Mouse (Mus musculus) limb, embryonic 12.5 days (tissue): ENCODE measurements around the gene Lrrc34. TPM values are rescaled to one million over a fixed set of nuclear protein-coding genes. Genes with fewer than 3 reads are reported as not detected.

ENCODE experiments used
- ATAC-seq: fragments of 200-750 bp; cut with Nextera tagmentation; 2 replicates; pipeline ENCODE4 v1.8.0; 2017; ENCODE audit warnings: low read depth, moderate TSS enrichment; ENCODE audit not compliant: insufficient number of reproducible peaks, insufficient read depth, low FRiP score, low TSS enrichment
- H3K27ac ChIP-seq: fragments of 300-500 bp; sonication (generic); 2 replicates; pipeline ENCODE4 v1.5.1; 2016; ENCODE audit warnings: mild to moderate bottlenecking, moderate library complexity
- H3K27me3 ChIP-seq: fragments of 300-500 bp; sonication (generic); 2 replicates; pipeline ENCODE4 v1.6.1; 2016; ENCODE audit warnings: mild to moderate bottlenecking, moderate library complexity
- H3K36me3 ChIP-seq: fragments of 300-500 bp; sonication (generic); 2 replicates; pipeline ENCODE4 v1.6.1; 2016; ENCODE audit warnings: mild to moderate bottlenecking, moderate library complexity
- H3K4me1 ChIP-seq: fragments of 300-500 bp; sonication (generic); replicated peaks from 2 replicates; pipeline ENCODE4 v1.6.1; 2016
- H3K4me2 ChIP-seq: fragments of 300-500 bp; sonication (generic); 2 replicates; pipeline ENCODE4 v1.6.1; 2016; ENCODE audit warnings: mild to moderate bottlenecking, moderate library complexity
- H3K4me3 ChIP-seq: fragments of 300-500 bp; sonication (generic); replicated peaks from 2 replicates; pipeline ENCODE4 v1.5.1; 2016; ENCODE audit warnings: mild to moderate bottlenecking
- H3K9ac ChIP-seq: fragments of 300-500 bp; sonication (generic); replicated peaks from 2 replicates; pipeline ENCODE4 v1.6.1; 2016; ENCODE audit warnings: mild to moderate bottlenecking, moderate library complexity
- H3K9me3 ChIP-seq: fragments of 300-500 bp; sonication (generic); 2 replicates; pipeline ENCODE4 v1.6.1; 2016; ENCODE audit warnings: mild to moderate bottlenecking, moderate library complexity
- WGBS: fragments of 180-500 bp; shearing (Covaris S2); methylation state at CpG from one replicate; pipeline ENCODE4 v1.1.7; 2016; 5-methylcytosine and 5-hydroxymethylcytosine counted together
- polyA plus RNA-seq: library from polyadenylated mRNA; unstranded; fragments of >200 nt; fragmentation: Nextera tagmentation; extraction: Ambion mirVana; gene quantifications from 2 replicates; pipeline ENCODE4 v1.2.1, GENCODE M21; 2016

Lrrc34 gene
- 1.5 and 1.7 TPM in 2 replicates for polyA plus RNA-seq

- Histone ChIP-seq H3K4me1 (peaks cover 17% of the 10 kb centered on the region), H3K9ac (peak within 1 kb of the TSS; percentile 58), H3K27me3 (peaks cover 39% of the 10 kb centered on the region), H3K4me3 (peak within 1 kb of the TSS; percentile 43), H3K4me2 (peak within 1 kb of the TSS; percentile 74), H3K9me3 (no peaks in the 10 kb centered on the region), H3K27ac (no peak within 1 kb of the TSS), H3K36me3 (no peaks in the 10 kb centered on the region)
- 2% methylated on average over 25 of the region's 25 CpGs for WGBS
- ATAC-seq: peak; percentile 82; the same call in 1 of the 2 replicates
These were observed at the start of gene Lrrc34 for GRCm38 (mm10) chr3:30647440-30648090. Lrrc34 (minus strand) TSS chr3:30647869.

DNA sequence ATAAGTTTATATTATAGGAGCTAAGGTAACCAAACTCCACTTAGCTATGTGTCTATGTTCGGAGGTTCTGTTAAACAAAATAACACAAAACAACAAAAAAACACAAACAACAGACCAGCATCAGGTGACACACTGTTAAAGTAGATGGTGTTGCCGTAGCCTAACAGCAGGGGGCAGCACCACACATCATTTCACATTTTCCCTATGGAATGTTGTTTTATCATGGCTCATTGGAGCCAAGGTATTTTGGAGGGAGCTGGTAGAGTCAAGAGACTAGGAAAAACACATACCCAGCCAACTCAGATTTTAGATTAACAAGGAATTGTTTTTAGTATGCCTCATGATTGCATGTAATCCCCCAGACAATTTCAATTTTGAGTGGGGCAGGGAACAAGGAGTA, 48.7 kb upstream of the Lrrc34 start:
- Histone ChIP-seq H3K4me2 (no peak overlapping the region), H3K4me1 (no peaks in the 10 kb centered on the region), H3K9me3 (no peaks in the 10 kb centered on the region), H3K36me3 (no peaks in the 10 kb centered on the region), H3K27me3 (no peaks in the 10 kb centered on the region), H3K4me3 (no peak overlapping the region), H3K9ac (no peak overlapping the region), H3K27ac (no peak overlapping the region)
- no peak for ATAC-seq
- WGBS: 14% methylated on average over 2 of the region's 2 CpGs

GRCm38 (mm10) chr3:30695661-30696060, 48.0 kb upstream of the Lrrc34 start:
- H3K36me3 ChIP-seq: no peaks in the 10 kb centered on the region
- no peak overlapping the region for H3K4me3 ChIP-seq
- H3K27me3 ChIP-seq: no peaks in the 10 kb centered on the region
- no peak for ATAC-seq
- no peak overlapping the region for H3K27ac ChIP-seq
- H3K9me3 ChIP-seq: no peaks in the 10 kb centered on the region
- no peak overlapping the region for H3K9ac ChIP-seq
- 93% methylated on average over 2 of the region's 2 CpGs for WGBS
- no peak overlapping the region for H3K4me2 ChIP-seq
- H3K4me1 ChIP-seq: no peaks in the 10 kb centered on the region

GRCm38 (mm10) chr3:30690976-30691375, 43.3 kb upstream of the Lrrc34 start:
- ATAC-seq: no peak
- no peaks in the 10 kb centered on the region for H3K27me3 ChIP-seq
- no peak overlapping the region for H3K4me2 ChIP-seq
- H3K9ac ChIP-seq: no peak overlapping the region
- 67% methylated on average over 7 of the region's 7 CpGs for WGBS
- H3K27ac ChIP-seq: no peak overlapping the region
- no peaks in the 10 kb centered on the region for H3K36me3 ChIP-seq
- no peak overlapping the region for H3K4me3 ChIP-seq
- H3K9me3 ChIP-seq: no peaks in the 10 kb centered on the region
- H3K4me1 ChIP-seq: no peaks in the 10 kb centered on the region

DNA sequence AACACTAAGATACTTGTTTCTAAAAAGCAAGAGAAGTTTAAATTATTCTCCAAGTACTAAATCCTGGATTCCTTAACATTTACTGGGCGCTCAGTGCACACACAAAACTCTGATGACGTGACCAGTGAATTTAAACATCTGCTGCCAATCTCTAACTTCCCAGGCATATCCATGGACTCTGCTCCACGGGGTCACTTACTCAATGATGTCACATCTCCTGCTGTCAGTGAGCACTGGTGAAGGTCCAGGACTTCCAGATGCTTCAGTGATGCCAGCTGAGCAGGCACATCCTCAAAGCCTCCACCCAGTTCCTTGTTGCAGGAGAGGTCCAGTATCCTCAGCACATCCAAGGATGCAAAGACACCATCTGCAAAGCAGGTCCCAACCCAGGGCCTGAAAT, 39.5 kb upstream of the Lrrc34 start:
- 70% methylated on average over 3 of the region's 3 CpGs for WGBS
- no peak for ATAC-seq
- H3K36me3 ChIP-seq: no peaks in the 10 kb centered on the region

GRCm38 (mm10) chr3:30683190-30683589, 35.5 kb upstream of the Lrrc34 start:
- Histone ChIP-seq H3K36me3 (no peaks in the 10 kb centered on the region), H3K27ac (no peak overlapping the region), H3K27me3 (no peaks in the 10 kb centered on the region), H3K4me2 (no peak overlapping the region), H3K4me1 (no peaks in the 10 kb centered on the region), H3K9ac (no peak overlapping the region), H3K4me3 (no peak overlapping the region), H3K9me3 (no peaks in the 10 kb centered on the region)
- WGBS: 81% methylated on average over 6 of the region's 6 CpGs
- ATAC-seq: no peak

More for the DNA sequence above, 39.5 kb upstream of the Lrrc34 start:
- H3K9ac ChIP-seq: no peak overlapping the region
- no peaks in the 10 kb centered on the region for H3K4me1 ChIP-seq
- H3K27me3 ChIP-seq: no peaks in the 10 kb centered on the region
- no peaks in the 10 kb centered on the region for H3K9me3 ChIP-seq
- no peak overlapping the region for H3K4me2 ChIP-seq
- H3K27ac ChIP-seq: no peak overlapping the region
- no peak overlapping the region for H3K4me3 ChIP-seq

DNA sequence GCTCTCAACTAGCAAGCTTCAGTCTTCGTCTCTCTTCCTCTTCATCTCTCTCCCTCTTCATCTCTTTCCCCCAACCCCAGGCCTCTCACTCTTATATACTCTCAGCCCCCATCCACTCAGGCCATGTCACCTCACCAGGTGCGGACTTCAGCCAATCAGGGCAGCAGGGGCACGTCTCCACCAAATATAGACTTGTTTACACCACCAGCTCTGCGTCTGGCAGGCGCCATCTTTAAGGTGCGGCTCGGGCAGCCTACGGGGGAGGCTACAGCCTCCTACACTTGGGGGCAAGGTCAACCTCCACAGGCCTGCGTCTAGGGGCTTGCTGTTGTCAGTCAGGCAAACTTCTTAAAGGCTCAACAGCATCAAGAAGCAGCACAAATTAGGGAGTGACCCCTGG, 10.8 kb upstream of the Lrrc34 start:
- H3K9ac ChIP-seq: no peak overlapping the region
- no peak overlapping the region for H3K4me3 ChIP-seq
- no peaks in the 10 kb centered on the region for H3K36me3 ChIP-seq
- peaks cover 5% of the 10 kb centered on the region; the same call in 1 of the 2 replicates for H3K27me3 ChIP-seq
- no peak for ATAC-seq
- no peak overlapping the region for H3K27ac ChIP-seq
- 88% methylated on average over 9 of the region's 9 CpGs for WGBS
- H3K9me3 ChIP-seq: no peaks in the 10 kb centered on the region
- no peak overlapping the region for H3K4me2 ChIP-seq
- no peaks in the 10 kb centered on the region for H3K4me1 ChIP-seq

- no peaks in the 10 kb centered on the region for H3K9me3 ChIP-seq
- no peaks in the 10 kb centered on the region for H3K4me1 ChIP-seq
- no peak overlapping the region for H3K4me2 ChIP-seq
- peaks cover 10% of the 10 kb centered on the region for H3K27me3 ChIP-seq
- no peak overlapping the region for H3K4me3 ChIP-seq
- H3K36me3 ChIP-seq: no peaks in the 10 kb centered on the region
- WGBS: 86% methylated on average over 5 of the region's 5 CpGs
- ATAC-seq: no peak
- no peak overlapping the region for H3K9ac ChIP-seq
- no peak overlapping the region for H3K27ac ChIP-seq
These were observed 8.3 kb upstream of the Lrrc34 start for GRCm38 (mm10) chr3:30655937-30656336.

GRCm38 (mm10) chr3:30650062-30650841, 2.6 kb upstream of the Lrrc34 start:
- peaks cover 44% of the 10 kb centered on the region for H3K27me3 ChIP-seq
- H3K4me3 ChIP-seq: peak overlapping the region; percentile 43
- H3K27ac ChIP-seq: no peak overlapping the region
- no peaks in the 10 kb centered on the region for H3K36me3 ChIP-seq
- no peaks in the 10 kb centered on the region for H3K9me3 ChIP-seq
- peaks cover 17% of the 10 kb centered on the region for H3K4me1 ChIP-seq
- H3K4me2 ChIP-seq: peak overlapping the region; percentile 88
- ATAC-seq: no peak
- H3K9ac ChIP-seq: peak overlapping the region; percentile 24
- 1% methylated on average over 41 of the region's 41 CpGs for WGBS

- H3K4me3 ChIP-seq: no peak overlapping the region
- no peak overlapping the region for H3K4me2 ChIP-seq
- no peak for ATAC-seq
- H3K4me1 ChIP-seq: peaks cover 17% of the 10 kb centered on the region
- H3K9me3 ChIP-seq: no peaks in the 10 kb centered on the region
- no peaks in the 10 kb centered on the region for H3K36me3 ChIP-seq
- WGBS: 94% methylated on average over 2 of the region's 2 CpGs
- peaks cover 39% of the 10 kb centered on the region for H3K27me3 ChIP-seq
- H3K9ac ChIP-seq: no peak overlapping the region
- H3K27ac ChIP-seq: no peak overlapping the region
These were observed 797 bp upstream of the Lrrc34 start for GRCm38 (mm10) chr3:30648466-30648865.

DNA sequence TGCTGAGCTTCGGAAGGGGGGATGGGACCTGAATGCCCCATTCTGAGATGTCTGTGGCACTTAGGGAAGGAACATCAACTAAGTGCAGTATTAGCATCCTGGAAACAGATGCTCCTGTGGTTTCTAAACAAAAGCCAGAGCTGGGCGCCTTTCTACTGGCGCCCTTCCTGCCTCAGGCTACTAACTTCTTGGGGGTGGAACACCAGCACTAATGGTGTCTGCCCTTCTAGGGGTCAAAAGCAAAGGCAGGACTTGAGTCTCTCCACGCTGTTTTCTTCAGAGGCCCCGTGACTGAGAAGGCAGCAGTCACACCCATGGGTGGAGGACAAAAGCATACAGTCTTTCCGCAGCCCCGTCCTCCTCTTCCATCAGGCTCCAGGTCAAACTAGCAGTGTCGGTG, 908 bp downstream of the Lrrc34 start:
- no peaks in the 10 kb centered on the region for H3K9me3 ChIP-seq
- H3K4me1 ChIP-seq: peaks cover 17% of the 10 kb centered on the region
- no peak overlapping the region for H3K9ac ChIP-seq
- peak overlapping the region; percentile 74; the same call in 1 of the 2 replicates for H3K4me2 ChIP-seq
- 51% methylated on average over 8 of the region's 8 CpGs for WGBS
- no peak overlapping the region for H3K4me3 ChIP-seq
- no peak overlapping the region for H3K27ac ChIP-seq
- no peak for ATAC-seq
- H3K27me3 ChIP-seq: peaks cover 39% of the 10 kb centered on the region
- H3K36me3 ChIP-seq: no peaks in the 10 kb centered on the region
